Mouse (Mus musculus): ENCODE data around the gene Sipa1l3. TPM values are rescaled to one million over a fixed set of nuclear protein-coding genes. Genes with fewer than 3 reads are reported as not detected.

Sipa1l3 gene
- total and polyA plus RNA-seq, 3 experiments, result 27.1 to 77.7 (median 57.8) TPM

DNA sequence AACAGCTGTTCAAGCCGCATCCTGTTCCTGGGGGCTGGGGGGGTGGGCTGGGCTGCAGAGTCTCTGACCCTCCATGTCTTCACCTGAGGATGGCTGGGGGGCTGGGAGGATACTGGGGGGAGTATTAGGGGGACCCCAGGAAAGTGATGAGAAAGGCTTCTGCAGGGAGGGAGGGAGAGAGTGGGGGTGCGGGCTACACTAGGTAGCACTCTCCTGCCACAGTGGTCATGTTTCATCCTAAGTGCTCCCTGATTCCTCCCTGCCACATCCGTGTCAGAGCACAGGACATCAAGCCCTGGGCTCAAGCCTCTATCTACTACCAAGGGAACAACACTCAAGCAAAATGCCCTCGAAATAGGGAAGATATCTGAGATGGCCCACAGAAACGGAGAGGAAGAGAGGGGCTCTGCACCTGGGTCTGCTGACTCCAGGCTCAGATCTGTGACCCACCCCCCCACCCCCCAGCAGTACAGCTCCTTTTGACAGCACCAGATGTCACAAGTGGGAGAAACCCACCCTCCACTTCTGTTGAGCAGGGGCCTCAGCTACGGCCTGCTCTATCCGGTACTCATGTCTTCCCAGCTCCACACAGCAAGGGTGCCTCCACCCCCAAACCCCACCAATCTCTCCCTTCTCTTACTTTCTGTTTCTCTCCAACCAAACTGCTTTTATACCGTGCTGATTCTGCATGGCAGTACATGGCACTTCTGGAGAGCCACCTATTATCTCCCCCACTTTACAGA, 106.4 kb downstream of the Sipa1l3 start:
- DNase-seq, result no peak

DNA sequence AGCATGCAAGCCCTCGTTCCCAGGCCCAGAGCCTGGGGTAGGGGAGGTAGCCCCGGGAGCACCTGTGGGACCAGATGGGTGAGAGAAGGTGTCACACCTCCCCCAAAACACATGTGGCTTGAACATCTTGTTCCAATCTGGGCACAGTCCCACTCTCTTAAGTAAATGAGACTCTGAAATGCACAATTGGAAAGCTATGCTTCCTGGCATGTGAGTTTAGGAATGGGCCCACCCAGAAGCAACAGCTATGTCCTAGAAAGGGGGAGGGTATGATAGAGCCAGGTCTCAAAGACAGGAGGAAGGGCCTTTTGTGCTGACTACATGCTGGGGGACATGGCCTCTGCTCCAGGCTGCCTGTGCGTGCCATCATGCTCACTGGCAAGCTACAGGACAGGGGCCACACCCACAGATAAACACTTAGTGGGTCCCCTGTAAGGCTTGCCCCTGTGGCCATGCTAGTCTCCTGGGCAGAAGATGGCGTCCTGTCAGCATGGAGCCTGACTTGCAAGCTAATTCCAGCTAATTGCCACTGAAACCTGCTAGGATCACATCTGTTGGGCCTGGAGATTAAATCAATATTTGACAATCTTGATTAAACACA, 107.1 kb downstream of the Sipa1l3 start:
- DNase-seq, result no peak

- no peak for DNase-seq
Observed at GRCm38 (mm10) chr7:29410402-29410801, 108.0 kb downstream of the Sipa1l3 start.

DNA sequence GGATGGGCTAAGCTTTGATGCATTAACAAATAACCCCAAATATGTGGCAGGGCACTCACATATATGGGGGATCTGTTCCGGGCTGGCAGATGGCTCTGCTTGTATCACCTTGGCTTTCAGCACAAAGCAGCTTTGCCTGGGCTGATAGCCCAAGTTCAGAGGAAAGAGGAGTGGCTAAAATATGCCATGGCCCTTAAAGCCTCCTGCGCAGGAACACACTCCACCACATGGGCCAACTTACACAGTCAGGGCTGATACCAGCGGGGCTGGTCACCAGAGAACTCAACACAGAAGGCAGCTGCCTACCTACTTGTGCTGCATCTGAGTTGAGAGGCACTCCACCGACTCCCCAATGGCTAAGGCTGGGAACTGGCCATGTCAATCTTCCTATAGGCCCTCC, 111.6 kb downstream of the Sipa1l3 start:
- DNase-seq, result no peak

GRCm38 (mm10) chr7:29404126-29404525, 114.3 kb downstream of the Sipa1l3 start:
- no peak for DNase-seq

DNA sequence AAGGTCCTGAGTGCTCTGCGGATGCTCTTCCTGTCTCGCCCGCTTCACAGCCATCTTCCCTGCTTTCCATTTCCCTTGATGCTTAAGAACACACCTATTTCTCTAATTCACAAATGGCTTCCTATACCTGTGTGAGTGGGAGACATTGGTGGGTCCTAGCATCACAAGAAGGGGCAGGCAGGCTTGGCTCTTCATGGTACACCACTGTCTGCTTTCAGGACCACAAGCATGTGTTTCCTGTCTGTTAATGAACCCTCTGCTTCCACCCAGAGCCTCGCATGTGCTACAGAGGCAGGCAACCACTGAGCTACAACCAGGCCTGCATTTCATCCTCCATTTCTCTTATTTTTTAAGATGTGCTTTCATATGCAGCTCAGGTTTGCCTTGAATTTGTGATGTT, 116.4 kb downstream of the Sipa1l3 start:
- no peak for DNase-seq

- DNase-seq, result no peak
Observed at GRCm38 (mm10) chr7:29400451-29400850, 118.0 kb downstream of the Sipa1l3 start.

- DNase-seq, result no peak
Observed at GRCm38 (mm10) chr7:29399056-29399455, 119.4 kb downstream of the Sipa1l3 start.

GRCm38 (mm10) chr7:29397486-29397885, 121.0 kb downstream of the Sipa1l3 start:
- no peak for DNase-seq

DNA sequence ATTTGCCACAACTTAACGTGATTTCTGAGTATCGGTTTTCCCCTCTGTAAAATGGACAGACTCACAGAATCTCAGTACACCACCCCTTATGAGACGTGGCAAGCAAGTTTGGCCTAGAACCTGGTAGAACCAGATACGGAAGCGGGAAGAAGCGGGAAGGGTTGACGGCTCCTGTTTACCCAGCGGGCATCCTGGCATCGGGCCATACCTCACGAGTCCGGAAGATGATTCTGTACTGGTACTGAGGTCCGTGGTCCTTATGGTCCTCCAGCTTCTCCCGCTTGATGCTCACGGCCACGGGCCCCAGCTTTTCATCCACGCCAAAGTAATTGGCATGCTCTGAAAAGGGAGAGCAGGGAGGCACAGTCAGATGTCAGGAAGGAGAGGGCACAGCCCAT, 121.5 kb downstream of the Sipa1l3 start:
- DNase-seq, result no peak

GRCm38 (mm10) chr7:29396216-29396942, 122.1 kb downstream of the Sipa1l3 start:
- no peak for DNase-seq

GRCm38 (mm10) chr7:29395179-29395578, 123.3 kb downstream of the Sipa1l3 start:
- no peak for DNase-seq

DNA sequence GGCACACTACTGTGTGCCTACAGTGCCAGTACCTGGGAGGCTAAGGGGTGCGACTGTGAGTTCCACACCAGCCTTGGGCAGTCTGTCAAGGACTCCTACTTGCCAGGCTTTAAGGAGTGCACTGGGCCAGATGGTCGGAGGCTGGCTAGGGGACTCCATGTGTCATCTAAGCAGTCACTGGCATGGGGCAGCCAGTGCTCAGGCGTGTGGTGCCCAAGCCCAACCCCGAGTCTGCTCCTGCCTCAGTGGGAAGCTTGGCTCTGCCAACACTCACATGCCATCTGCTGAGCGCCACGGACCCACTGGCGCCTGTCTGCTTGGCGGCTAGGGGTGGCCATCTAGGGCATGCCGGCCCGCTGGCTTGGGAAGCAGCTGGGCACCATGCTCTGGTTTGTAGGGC, 125.1 kb downstream of the Sipa1l3 start:
- no peak for DNase-seq

GRCm38 (mm10) chr7:29392805-29393204, 125.6 kb downstream of the Sipa1l3 start:
- DNase-seq, result no peak

- no peak for DNase-seq
Observed at GRCm38 (mm10) chr7:29391761-29392512, 126.5 kb downstream of the Sipa1l3 start.

DNA sequence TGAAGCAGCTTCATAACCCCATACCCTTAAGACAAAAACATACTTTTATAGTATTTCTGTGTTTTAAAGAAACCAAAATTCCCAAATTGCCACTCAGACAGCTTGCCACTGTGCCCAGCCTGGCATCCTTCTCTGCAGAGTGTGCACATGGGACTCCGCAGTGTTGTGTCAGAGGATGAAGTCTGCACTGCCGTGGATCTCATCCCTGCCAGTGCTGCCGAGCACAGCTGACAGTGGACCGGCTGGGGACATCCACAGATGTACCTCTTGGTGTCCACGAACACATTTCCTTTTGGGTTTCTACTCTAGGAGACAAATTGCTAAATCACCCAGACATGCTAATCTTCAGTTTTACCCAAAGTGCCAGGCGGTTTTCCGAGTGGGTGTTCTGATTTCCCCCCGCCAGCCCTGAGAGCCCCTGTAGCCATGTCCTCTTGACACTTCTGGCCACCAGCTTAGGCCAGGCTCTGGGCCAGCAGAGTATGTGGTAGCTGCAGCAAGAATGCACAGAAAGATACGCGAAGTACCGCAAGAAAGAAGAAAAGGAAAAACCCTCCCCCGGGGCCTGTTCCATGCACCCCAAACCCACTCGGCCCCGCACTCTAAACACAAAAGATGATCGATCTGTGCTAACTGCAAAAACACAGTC, 127.2 kb downstream of the Sipa1l3 start:
- no peak for DNase-seq

DNA sequence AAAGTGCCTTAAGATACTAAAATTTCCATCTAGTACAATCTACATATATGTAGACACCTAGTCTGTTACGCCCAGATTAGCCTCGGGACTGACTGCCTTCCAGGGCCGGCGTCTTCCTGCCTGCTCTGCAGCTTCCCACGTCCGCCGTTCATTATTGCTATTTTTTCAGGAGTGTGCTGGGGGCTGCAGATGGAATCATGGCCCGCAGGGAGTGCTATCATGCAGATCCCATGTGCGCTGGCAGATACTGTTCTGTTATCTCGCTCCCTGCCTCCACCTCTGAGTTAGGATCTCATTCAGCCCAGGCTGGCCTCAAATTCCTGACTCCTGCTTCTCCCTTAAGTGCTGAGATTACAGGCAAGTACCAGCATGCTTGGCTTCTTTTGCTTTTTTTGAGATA, 128.2 kb downstream of the Sipa1l3 start:
- no peak for DNase-seq

DNA sequence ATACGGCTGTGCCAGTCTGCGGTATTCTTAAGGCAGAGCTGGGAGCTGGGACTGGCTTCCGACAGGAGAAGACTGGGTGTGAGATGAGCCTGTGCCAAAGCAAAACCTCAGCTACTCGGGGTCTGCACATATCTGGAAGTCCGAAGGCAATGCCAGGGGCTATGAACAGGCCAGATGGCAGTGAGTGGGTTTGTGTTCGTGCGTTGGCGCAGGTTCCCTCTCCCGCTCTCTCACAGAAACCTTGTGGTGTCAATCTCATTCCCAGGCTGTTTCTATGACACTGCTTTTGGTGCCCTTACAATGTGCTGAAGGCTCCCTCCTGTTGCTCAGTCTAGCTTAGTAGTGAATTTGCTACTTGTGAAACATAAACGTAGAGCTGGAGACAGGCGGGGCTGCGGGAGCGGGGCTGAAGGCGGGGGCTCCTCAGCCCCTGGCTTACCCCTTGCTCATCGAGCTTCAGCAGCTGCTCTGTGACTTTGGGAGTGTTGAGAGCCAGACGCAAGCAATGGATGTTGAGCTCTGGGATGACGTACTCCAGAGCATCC, 130.8 kb downstream of the Sipa1l3 start:
- DNase-seq, result no peak

DNA sequence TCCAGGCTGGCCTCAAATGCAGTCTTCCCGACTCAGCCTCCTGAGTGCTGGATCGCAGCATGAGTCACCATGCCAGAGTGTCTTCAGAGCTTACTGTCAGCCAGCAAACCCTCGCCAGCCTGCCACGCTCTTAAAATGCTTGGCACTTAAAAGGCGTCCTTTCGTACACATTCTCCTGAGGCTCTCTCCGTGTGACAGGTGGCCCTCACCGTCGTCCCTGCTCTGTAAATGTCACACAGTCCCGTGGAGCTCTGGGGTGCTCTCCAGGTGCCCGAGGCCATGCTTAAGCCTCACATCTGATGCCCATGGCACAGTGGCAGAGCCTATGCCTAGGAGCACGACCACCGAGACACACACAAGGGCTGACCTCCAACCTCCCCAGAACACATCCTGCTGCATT, 132.1 kb downstream of the Sipa1l3 start:
- no peak for DNase-seq

DNA sequence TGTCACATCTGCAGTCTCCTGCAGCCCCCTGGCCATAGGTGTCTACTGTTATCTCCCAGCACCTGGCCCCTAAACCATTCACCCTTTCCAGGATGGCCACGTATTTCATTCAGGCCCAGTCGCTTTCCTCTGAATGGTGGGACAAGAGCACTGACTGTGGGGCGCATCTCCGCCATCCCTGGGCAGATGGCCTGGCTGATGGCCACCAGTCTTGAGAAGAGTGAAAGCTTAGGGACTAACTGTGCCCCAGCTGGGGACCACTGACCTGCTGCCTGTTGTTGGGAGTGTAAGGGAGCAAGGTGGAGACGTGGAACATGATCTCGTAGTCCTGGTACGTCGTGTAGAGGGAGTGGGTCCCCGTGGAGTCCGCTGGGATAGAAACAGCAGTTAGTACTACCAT, 132.7 kb downstream of the Sipa1l3 start:
- DNase-seq, result no peak

- DNase-seq, result peak; percentile 81
Observed at GRCm38 (mm10) chr7:29383255-29383654, 135.2 kb downstream of the Sipa1l3 start.

Measured in adrenal gland, adult 2 months (tissue).